Mouse (Mus musculus) CD4-positive, CD25-positive, alpha-beta regulatory T cell, adult 4 months (primary cell): ENCODE measurements around the gene Slc27a5. TPM values are rescaled to one million over a fixed set of nuclear protein-coding genes. Genes with fewer than 3 reads are reported as not detected.

Experiments used
- ATAC-seq: one replicate; pipeline ENCODE4 v1.8.0; 2017
- polyA plus RNA-seq, 2 experiments: library from polyadenylated mRNA; unstranded; fragments of 100-300 nt; shearing (Covaris generic); gene quantifications; one replicate each; pipeline ENCODE4 v1.2.1; 2017

The Slc27a5 gene
- polyA plus RNA-seq, result under 1 TPM in 1 of 2 experiments, not detected in 1; 0.54 TPM

GRCm38 (mm10) chr7:12998053-12998452 is at the start of gene Slc27a5:
Gene Slc27a5 (minus strand): TSS chr7:12998192.
- no peak for ATAC-seq

DNA sequence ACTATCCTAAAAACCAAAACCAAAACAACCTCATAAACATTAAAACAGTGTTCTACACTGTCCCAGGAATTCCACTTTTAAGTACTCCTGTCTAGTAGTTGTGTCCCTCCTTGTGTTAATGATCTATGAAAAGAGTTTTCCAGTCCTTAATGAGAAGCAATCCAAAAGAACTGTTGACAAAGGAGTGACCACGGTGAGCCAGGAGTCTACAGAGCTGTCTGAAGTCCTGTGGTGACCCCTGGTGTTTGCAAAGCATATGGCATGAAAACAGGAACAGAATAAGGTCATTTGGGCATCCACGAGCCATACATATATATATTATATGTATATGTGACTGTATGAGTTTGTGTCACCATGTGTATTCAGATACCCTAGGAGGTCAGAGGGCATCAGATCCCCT is 48.1 kb upstream of the Slc27a5 start:
- peak; percentile 95 for ATAC-seq

- ATAC-seq, result no peak
Measured at GRCm38 (mm10) chr7:13044254-13044625, 46.2 kb upstream of the Slc27a5 start.

- ATAC-seq, result no peak
Measured at GRCm38 (mm10) chr7:13043445-13044253, 45.7 kb upstream of the Slc27a5 start.

GRCm38 (mm10) chr7:13043120-13043444 is 45.1 kb upstream of the Slc27a5 start:
- ATAC-seq, result no peak

GRCm38 (mm10) chr7:13042511-13042910 is 44.5 kb upstream of the Slc27a5 start:
- ATAC-seq, result no peak

- no peak for ATAC-seq
Measured at GRCm38 (mm10) chr7:13041256-13041655, 43.3 kb upstream of the Slc27a5 start.

DNA sequence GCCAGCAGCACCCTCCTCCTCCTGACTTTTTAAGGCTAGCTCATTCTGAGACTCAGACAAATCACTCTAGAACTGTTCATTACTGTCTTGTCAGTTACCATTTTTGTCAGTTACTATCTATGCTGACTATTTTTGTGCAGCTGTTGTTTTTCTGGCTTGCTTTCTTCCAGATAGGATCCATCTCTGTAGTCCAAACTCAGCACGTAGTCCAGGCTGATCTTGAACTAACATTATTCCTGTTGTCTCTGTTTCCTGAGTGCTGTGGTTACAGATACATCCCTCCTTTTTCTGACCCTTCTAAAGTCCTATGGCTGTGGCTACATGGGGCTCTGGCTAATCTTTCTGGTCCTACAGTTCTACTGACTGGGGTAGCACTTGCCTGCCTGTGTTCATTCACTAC is 41.2 kb upstream of the Slc27a5 start:
- no peak for ATAC-seq

DNA sequence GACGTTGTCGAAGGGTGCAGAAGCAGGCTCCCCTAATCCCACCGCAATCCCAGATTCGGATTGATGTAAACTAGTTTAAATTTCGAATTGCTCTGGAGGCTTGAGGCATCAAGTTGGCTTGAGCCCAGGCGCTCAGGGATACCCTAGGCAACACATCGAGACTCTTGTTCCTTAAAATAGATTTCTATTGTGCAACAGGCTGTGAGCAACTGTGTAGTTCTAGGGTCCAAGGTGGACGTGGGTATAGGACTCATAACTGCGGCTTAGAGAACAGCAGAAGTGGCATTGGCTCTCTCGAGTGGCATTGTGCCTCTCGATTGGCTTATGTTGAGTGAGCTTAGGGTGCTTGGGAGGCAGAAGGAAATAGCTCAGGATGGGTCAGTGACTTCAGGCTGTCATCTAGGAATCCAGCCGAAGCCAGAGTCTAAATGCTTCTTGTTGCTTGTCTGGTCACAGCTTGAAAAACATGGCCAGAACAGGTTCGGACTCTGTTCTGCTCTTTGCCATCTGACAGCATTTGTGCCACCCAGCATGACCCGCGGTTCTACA is 40.7 kb upstream of the Slc27a5 start:
- ATAC-seq, result no peak

- ATAC-seq, result peak; percentile 78
Measured at GRCm38 (mm10) chr7:13037901-13038555, 40.0 kb upstream of the Slc27a5 start, which contains the start of gene Ube2m. Gene Ube2m (minus strand): TSS chr7:13038275.

DNA sequence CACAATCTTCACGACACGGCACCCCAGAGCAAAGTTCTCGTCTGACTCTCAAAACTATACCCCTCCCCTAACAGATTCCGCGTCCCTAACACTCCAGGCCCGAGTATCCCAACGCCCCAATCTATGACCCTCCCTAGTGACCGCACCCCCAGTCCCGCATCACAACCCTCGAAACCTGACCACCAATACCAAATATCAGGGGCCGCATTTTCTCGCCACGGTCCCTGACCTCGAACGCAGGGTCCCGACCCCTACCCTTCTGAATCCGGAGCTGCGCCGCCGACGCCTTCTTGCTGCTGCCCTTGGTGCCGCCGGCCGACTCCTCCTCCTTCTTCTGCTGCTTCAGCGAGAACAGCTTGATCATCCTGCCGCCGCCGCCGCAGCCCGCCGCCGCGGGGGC is 39.4 kb upstream of the Slc27a5 start:
- no peak for ATAC-seq

DNA sequence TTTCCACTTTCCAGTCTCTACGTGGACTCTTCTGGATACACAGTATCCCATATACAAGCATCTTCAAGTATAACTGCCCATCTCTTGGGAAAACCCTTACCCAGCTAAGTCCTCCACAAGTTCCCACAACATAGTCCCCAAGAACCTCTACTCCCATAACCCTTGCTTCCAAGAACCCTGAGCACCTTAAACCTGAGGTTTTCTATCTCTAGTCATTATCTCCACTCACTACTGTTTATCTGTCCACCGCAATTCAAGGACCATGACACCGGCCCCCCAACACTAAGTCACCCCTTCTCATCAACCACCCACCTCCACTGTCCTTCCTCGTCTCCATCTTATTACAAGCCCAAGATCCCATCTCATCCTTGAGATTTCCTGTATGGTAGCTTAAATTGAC is 38.8 kb upstream of the Slc27a5 start:
- ATAC-seq, result no peak

DNA sequence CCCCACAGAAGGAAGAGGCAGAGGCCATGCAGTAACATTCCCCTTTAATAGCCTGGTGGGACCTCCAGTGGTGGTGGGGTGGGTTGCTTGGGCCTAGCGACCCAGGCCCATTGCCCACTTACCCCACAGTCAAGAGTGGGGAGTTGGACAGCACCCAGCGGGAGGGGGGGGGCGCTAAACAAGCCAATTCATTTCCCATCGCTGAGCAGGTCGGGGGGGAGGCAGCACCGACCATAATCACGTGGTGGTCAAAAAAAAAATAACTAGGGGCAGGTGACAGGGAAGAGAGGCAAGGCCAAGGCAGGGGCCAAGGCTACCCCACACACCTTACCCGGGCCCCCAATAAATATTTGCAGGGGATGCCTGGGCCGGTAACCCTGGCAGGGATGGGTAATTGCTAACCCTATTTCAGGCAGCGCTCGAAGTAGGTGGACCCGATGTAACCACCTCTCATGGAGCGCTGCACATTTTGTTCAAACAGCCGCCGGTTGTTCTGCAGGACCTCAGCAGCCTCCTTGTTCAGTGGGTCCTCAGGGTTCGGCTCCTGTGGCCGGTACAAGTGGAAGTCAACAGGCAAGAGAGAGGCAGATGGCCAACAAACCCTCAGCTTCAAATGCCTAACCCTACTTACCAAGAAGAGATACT is 37.3 kb upstream of the Slc27a5 start:
- no peak for ATAC-seq

GRCm38 (mm10) chr7:13034148-13034977 is 36.4 kb upstream of the Slc27a5 start, which contains the start of gene Chmp2a:
Gene Chmp2a (minus strand): TSS chr7:13034807.
- peak; percentile 68 for ATAC-seq

GRCm38 (mm10) chr7:13033451-13034147 is 35.6 kb upstream of the Slc27a5 start:
- no peak for ATAC-seq

GRCm38 (mm10) chr7:13032541-13032940 is 34.5 kb upstream of the Slc27a5 start:
- ATAC-seq, result no peak

GRCm38 (mm10) chr7:13031983-13032382 is 34.0 kb upstream of the Slc27a5 start:
- ATAC-seq, result no peak

DNA sequence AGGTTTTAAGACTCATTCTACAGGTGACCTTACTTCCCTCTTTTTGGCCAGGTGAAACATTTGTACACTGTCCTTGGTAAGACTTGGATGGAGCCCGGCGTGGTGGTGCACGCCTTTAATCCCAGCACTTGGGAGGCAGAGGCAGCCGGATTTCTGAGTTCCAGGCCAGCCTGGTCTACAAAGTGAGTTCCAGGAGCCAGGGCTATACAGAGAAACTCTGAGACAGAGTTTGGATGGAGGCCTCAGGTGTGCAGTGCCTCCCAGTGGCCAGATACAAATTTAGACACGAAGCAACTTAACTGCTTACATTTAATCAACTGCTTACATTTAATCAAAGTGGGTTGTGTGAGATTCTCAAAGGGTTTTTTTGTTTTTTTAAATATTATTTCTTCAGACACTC is 33.1 kb upstream of the Slc27a5 start:
- ATAC-seq, result no peak

DNA sequence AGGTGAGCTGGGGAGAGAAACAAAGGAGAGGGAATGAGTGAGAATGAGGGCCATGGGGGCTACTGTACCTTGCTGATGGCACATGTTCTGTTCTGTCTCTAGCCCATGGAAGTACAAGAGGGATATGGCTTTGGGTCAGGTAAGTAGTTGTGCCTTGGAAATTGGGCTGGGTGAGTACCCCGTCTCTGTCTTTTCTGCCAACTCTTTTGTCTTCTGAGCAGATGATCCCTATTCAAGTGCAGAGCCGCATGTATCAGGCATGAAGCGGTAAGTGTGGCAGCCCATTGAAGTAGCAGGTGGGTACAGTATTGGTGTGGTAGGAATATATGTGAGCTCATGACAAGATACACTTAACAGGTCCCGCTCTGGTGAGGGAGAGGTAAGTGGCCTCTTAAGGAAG is 31.0 kb upstream of the Slc27a5 start:
- no peak for ATAC-seq

- no peak for ATAC-seq
Measured at GRCm38 (mm10) chr7:13025511-13026112, 27.6 kb upstream of the Slc27a5 start.

GRCm38 (mm10) chr7:13024805-13025204 is 26.8 kb upstream of the Slc27a5 start:
- ATAC-seq, result peak; percentile 10
